Mouse (Mus musculus) embryonic facial prominence, embryonic 15.5 days (tissue): Measurements from ENCODE around the gene Isg15. TPM values are rescaled to one million over a fixed set of nuclear protein-coding genes. Genes with fewer than 3 reads are reported as not detected.

Source experiments
- microRNA-seq: library from miRNA; unstranded; fragments of <30 nt; microRNA quantifications from one replicate; pipeline ENCODE4, GENCODE M21; 2016; ENCODE audit warnings: borderline number of aligned reads
- polyA plus RNA-seq: library from polyadenylated mRNA; unstranded; fragments of >200 nt; fragmentation: Nextera tagmentation; extraction: Ambion mirVana; gene quantifications from 2 replicates; pipeline ENCODE4 v1.2.1, GENCODE M21; 2015

Gene Isg15
- polyA plus RNA-seq, 1 experiment from 2014 or later, result 4.4 TPM

Small RNAs within 50 kb of the gene (microRNA-seq; reads per million reads assigned to microRNA genes)
- 2.8 reads per million, percentile 11 among the genes with 10 or more reads in this experiment for gene Mir7658

Other genes starting within 250 kb of the Isg15 start
- 68.2 and 73.8 TPM in 2 replicates for gene C1qtnf12, start 238.5 kb downstream of the Isg15 start, polyA plus RNA-seq
- 16.6 and 16.7 TPM in 2 replicates for gene B3galt6, start 208.2 kb downstream of the Isg15 start, polyA plus RNA-seq
- gene Sdf4, start 207.9 kb downstream of the Isg15 start, polyA plus RNA-seq, result 165 and 172 TPM in 2 replicates
- gene Tnfrsf4, start 187.0 kb downstream of the Isg15 start, polyA plus RNA-seq, result 1.1 and 1.2 TPM in 2 replicates
- gene Tnfrsf18, start 174.7 kb downstream of the Isg15 start, polyA plus RNA-seq, result 6.0 and 7.1 TPM in 2 replicates
- 4.0 and 4.3 TPM in 2 replicates for gene Ttll10, start 141.4 kb downstream of the Isg15 start, polyA plus RNA-seq
- 32.8 and 33.5 TPM in 2 replicates for gene 9430015G10Rik, start 90.8 kb downstream of the Isg15 start, polyA plus RNA-seq
- gene Rnf223, start 70.3 kb downstream of the Isg15 start, polyA plus RNA-seq, result 0.67 and 1.8 TPM in 2 replicates
- 72.1 and 82.0 TPM in 2 replicates for gene Agrn, start 3.3 kb downstream of the Isg15 start, polyA plus RNA-seq
- 3.1 and 3.6 TPM in 2 replicates for gene AW011738, start 2.5 kb upstream of the Isg15 start, polyA plus RNA-seq
- 3.8 and 4.6 TPM in 2 replicates for gene Perm1, start 15.1 kb upstream of the Isg15 start, polyA plus RNA-seq
- gene Plekhn1, start 34.0 kb upstream of the Isg15 start, polyA plus RNA-seq, result 43.4 and 44.1 TPM in 2 replicates
- 68.0 and 71.9 TPM in 2 replicates for gene Noc2l, start 35.2 kb upstream of the Isg15 start, polyA plus RNA-seq
- 0.28 and 0.42 TPM in 2 replicates for gene Samd11, start 54.8 kb upstream of the Isg15 start, polyA plus RNA-seq
- 0.05 TPM in 1 of 2 replicates, not detected in the other for gene Vmn2r-ps159, start 130.3 kb upstream of the Isg15 start, polyA plus RNA-seq